Mouse (Mus musculus) left cerebral cortex, postnatal 4 days (tissue): ENCODE results near the gene F11r. TPM values are rescaled to one million over a fixed set of nuclear protein-coding genes. Genes with fewer than 3 reads are reported as not detected.

Experiments used
- DNase-seq: peaks from one replicate; pipeline ENCODE4 v3.0.0-alpha.2; 2022
- intact Hi-C: fragments of 180-260 bp; cut with DNase I; formaldehyde crosslinking; loops from one replicate; pipeline ENCODE4 v1.15.1; 2025
- total RNA-seq, 2 experiments: library from RNA; stranded (reverse); gene quantifications; 2 replicates each; pipeline ENCODE4 v1.2.3; 2021

The F11r gene
- total RNA-seq, 2 experiments from 2014 or later: 4.9 to 6.2 TPM

GRCm38 (mm10) chr1:171438014-171438670 lies 807 bp downstream of the F11r start:
- DNase-seq: no peak

DNA sequence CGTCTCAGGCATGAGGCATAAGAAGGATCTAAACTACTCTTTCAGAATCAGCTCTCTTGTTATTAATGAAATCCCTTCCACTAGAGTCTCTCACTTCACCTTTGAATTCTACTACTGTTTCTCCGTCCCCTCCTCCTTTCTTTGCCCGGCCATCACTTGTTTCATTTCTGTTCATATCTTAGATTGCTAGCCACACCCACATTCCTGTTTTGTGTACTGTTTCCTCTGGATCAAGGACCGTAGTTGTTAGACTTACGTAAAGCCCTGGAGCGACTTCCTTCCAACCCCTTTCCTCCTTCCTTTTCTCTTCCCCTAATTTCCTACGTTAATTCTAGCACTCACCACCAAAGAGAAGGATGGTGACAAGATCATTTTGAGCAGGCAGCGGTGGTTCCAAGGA lies 1.7 kb downstream of the F11r start:
- intact Hi-C loops: no loop called here
- DNase-seq: no peak

More at GRCm38 (mm10) chr1:171438014-171438670, 807 bp downstream of the F11r start:
- intact Hi-C loops: no loop called here

DNA sequence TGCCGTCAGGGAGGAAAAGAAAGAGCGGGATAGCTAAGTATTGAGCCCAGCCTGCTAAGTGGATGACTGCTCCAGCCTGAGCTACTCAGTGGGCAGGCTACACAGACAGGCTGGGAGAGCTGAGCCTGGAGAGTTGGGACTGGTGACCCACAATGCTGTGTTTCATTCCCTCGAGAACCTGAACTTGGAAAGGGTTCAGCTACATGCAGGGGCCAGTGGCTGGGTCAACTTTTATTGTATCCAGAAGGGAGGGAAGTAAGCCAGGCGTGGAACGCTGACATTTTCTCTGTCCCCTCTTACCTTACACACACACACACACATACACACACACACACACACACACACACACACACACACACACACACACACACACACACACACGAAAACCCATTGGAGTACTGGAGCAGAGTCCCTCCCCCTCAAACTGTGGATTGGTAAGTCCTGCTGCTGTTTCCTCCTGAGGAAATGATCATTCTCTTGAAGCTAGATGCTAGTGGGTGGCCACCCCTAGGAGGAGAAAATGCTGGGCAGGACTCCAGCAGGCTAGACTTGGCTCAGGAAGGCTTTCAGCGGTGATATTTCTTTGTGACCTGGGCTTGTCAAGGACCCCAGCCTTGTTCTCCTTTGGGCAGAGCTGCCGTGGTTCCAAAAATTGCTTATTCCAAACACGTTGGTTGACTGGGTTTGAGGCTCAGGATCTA lies 2.8 kb downstream of the F11r start:
- intact Hi-C loops: no loop called here
- peak; percentile 16 for DNase-seq

DNA sequence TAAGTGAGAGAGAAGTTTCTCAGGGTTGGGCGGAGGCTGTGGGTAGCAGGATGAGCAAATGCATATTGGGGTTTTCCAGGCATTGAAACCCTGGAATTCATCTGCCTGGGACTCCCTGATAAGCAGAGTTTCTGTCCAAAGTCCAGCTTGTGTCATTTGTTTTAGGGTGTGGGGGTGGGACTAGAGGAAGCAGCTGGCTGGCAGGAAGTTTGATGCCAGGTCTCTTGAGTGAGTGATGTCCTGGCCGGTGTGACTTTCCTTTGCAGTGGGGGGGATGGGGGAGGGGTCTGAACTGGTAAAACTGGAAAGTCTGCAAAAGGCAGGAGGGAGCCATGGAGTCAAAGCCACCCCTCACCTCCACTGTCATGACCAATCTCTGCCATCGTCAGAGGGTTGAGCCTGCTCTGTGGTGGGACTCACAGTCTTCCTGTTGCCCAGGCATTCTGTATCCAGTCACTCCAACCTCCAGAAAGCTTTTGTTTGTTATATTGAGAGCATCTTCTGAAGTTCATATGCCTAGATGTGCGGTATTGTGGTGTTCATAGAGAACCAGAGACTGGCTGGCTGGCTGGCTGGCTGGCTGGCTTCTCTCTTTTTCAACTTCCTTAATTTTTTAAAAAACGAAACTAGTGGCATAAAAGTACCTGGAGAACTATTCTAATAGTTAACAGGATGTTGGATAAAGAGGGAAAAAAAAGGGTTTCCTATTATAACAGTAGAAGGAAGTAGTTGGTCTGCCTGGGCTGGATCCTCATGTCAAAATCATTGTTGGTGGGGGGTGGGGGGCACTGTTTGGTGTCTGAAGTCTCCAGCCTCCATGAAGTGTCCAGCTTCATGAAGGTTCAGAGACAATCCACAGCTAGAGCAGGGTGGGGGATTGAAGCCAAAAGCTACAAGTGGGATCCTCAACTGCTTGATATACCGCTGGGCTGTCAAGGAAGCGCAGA lies 4.4 kb downstream of the F11r start:
- intact Hi-C loops: no loop called here
- DNase-seq: no peak

DNA sequence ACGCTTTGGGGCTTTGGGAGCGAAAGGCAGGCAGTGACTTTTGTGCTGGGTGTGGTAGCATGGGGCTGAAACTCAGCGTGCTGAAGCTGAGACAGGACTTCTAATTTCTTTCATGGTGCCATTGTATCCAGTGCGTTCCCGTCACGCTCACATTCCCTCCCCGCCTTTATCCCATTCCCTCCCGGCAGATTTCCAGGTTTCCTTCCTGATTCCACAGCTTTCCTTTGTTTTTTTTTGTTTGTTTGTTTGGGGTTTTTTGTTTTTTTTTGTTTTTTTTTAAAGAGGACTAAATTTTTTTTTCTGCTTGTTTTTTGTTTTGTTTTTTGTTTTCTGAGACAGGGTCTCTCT lies 5.1 kb downstream of the F11r start:
- intact Hi-C loops: no loop called here
- DNase-seq: no peak

GRCm38 (mm10) chr1:171445050-171445449 lies 7.7 kb downstream of the F11r start:
- intact Hi-C loops: no loop called here
- no peak for DNase-seq

- DNase-seq: no peak
- intact Hi-C loops: no loop called here
Measured at GRCm38 (mm10) chr1:171446854-171447253, 9.5 kb downstream of the F11r start.

GRCm38 (mm10) chr1:171447692-171448091 lies 10.4 kb downstream of the F11r start:
- intact Hi-C loops: no loop called here
- DNase-seq: no peak

- intact Hi-C loops: no loop called here
- DNase-seq: no peak
Measured at GRCm38 (mm10) chr1:171450062-171450461, 12.7 kb downstream of the F11r start.

DNA sequence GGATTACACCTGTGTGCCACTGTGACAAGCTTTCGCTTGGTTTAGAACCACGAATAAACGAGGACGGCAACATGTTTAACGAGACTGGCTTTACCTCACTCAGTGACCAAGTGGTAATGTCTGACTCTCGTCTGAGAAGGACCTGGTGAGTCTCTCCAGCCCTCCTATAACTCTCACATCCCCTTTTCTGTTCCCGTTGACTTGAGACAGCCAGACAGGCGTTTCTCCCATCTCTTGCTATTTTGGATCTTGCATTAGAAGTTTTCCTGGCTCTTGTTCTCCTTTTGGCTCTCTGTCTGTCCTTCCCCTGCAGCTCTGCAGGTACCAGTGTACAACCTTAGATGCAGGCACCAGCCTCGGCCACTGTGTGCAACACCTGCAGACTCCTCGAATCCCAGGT lies 13.7 kb downstream of the F11r start:
- DNase-seq: no peak
- intact Hi-C loops: no loop called here

- intact Hi-C loops: no loop called here
- DNase-seq: no peak
Measured at GRCm38 (mm10) chr1:171452522-171452921, 15.2 kb downstream of the F11r start.

- no peak for DNase-seq
- intact Hi-C loops: no loop called here
Measured at GRCm38 (mm10) chr1:171452923-171453322, 15.6 kb downstream of the F11r start.

GRCm38 (mm10) chr1:171454926-171455325 lies 17.6 kb downstream of the F11r start:
- intact Hi-C loops: no loop called here
- no peak for DNase-seq

GRCm38 (mm10) chr1:171457568-171457967 lies 20.2 kb downstream of the F11r start:
- intact Hi-C loops: no loop called here
- DNase-seq: no peak

- intact Hi-C loops: no loop called here
- DNase-seq: peak; percentile 56
Measured at GRCm38 (mm10) chr1:171459791-171460190, 22.5 kb downstream of the F11r start.

DNA sequence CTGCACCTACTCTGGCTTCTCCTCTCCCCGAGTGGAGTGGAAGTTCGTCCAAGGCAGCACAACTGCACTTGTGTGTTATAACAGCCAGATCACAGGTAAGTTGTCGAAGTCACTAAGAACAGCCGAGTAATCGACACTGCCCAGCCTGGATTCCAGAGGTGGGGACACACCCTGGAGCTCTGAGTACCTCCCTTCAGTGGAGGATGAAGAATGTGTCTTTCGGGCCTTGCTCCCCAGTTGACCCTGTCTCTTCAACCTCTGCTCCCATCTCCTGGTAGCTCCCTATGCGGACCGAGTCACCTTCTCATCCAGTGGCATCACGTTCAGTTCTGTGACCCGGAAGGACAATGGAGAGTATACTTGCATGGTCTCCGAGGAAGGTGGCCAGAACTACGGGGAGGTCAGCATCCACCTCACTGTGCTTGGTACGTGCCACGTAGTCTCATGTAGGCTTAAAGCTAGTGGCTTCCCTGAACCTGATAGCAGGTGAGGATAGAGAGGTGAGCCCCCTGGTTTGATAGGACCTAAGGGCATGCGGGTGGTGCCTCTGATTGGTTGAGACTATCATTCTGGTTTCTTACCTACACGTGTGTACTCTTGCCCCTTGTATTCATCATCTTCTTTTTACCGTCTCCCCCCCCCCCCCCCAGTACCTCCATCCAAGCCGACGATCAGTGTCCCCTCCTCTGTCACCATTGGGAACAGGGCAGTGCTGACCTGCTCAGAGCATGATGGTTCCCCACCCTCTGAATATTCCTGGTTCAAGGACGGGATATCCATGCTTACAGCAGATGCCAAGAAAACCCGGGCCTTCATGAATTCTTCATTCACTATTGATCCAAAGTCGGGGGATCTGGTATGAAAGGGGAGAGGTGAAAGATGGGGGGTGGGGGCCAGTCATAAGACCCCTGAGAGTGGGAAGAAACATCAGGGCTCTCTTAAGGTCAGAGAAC lies 23.5 kb downstream of the F11r start:
- DNase-seq: no peak
- intact Hi-C loops: no loop called here

GRCm38 (mm10) chr1:171463133-171463532 lies 25.8 kb downstream of the F11r start:
- intact Hi-C loops: no loop called here
- no peak for DNase-seq

DNA sequence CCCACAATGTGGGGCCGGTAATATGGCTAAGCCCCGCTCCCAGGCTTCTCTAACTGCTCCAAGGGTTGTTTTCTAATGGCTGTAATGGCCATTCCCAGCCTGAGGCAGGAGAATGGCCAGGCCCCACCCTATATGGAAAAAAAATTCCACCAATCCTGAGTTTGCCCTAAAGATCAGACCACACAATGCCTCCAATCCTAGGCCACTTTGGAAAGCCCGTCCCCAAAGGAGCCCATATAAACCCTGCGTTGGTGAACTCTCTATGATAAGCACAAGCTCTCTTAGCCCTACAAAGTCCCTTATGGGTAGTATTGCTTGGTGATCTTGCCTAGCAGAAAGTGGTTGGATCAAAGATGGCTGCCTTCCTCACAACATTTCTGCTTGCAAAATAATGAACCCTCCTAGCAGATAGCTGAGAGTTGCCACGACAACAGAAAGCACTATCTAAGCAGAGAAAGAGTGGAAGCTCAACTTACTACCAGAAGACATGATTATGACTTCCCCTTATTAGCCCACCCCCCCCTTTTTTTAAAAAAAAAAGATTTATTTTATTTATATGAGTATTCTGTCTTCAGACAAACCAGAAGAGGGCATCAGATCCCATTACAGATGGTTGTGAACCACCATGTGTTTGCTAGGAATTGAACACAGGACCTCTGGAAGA lies 28.5 kb downstream of the F11r start:
- no peak for DNase-seq
- intact Hi-C loops: no loop called here

- intact Hi-C loops: no loop called here
- DNase-seq: no peak
Measured at GRCm38 (mm10) chr1:171466565-171466964, 29.2 kb downstream of the F11r start.

- intact Hi-C loops: no loop called here
- no peak for DNase-seq
Measured at GRCm38 (mm10) chr1:171469678-171470077, 32.3 kb downstream of the F11r start.
